In the genomic region with DNA sequence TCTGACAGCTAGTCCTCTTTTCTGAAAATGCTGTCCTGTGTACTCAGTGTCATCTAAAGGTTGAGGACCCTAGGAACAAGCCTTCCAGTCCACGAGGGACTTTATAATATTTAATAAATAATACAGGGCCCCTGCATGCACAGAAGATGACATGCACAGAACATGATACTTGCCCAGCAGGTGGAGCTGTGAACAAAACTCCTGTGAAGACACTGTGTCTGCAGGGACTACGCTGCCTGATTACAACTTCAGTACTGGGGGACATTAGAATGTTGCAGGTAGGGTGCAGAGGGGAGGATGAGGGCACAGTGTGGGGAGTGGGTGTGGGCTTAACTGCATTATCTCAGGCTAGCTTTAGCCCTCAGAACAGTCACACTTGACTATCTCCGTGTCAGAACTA, we compare ENCODE assay signal across 9 mouse cellular contexts. TPM values are rescaled to one million over a fixed set of nuclear protein-coding genes. Genes with fewer than 3 reads are reported as not detected.
DNase-seq lines count a peak whose midpoint lies in the region; ATAC-seq lines count a peak whose summit lies in the region.
"Had no signal": no experiment of that assay in that cellular context is flagged by ENCODE, and none has a peak within 500 bp of the region (broad histone marks: within the 10 kb centered on the region; RNA-seq: fewer than 3 reads in every experiment).

No protein-coding gene starts in this region.

- no peak overlapping the region for H3K9ac ChIP-seq in midbrain, embryonic 11.5 days (ENCODE audit: low read length)
- H3K9ac ChIP-seq: limb, embryonic 12.5 days had no signal

- intact Hi-C loops in heart, postnatal 25 days (cut with DNase I), result loop anchor here (5.0 to 10.0 kb wide), 4 partner anchors 241 to 516 kb away; no protein-coding TSS in a partner anchor
- intact Hi-C loops in left cerebral cortex, postnatal 14 days (cut with DNase I), result no loop called here

- no peak overlapping the region for H3K27ac ChIP-seq in midbrain, embryonic 11.5 days (ENCODE audit: low read depth, low read length)
- H3K27ac ChIP-seq: limb, embryonic 12.5 days had no signal

- H3K27me3 ChIP-seq in midbrain, embryonic 11.5 days (ENCODE audit: control insufficient read depth, insufficient read depth, low read length), result no peaks in the 10 kb centered on the region
- H3K27me3 ChIP-seq: limb, embryonic 12.5 days had no signal

- peak; percentile 73; the same call in 1 of the 2 replicates for ATAC-seq in midbrain, embryonic 11.5 days (ENCODE audit: low FRiP score)

- H3K4me1 ChIP-seq in midbrain, embryonic 11.5 days (ENCODE audit: control insufficient read depth, insufficient read depth, low read length), result no peaks in the 10 kb centered on the region
- H3K4me1 ChIP-seq: limb, embryonic 12.5 days had no signal

- 48% methylated on average over 3 of the region's 3 CpGs for WGBS in midbrain, embryonic 11.5 days

- peak; percentile 40 to 84 for DNase-seq in heart, adult 18-20 months
- no peak for DNase-seq in heart, postnatal 25 days (ENCODE audit: low spot score)
- DNase-seq in cerebellum, adult 18-20 months, result peak; percentile 44 to 47
- peak; percentile 36 to 81 for DNase-seq in frontal cortex, adult 2 months (ENCODE audit: extremely low spot score in 1 of 2, low spot score in 1 of 2)
- DNase-seq in kidney, adult 11 months, result peak; percentile 7
- peak; percentile 33 to 66 for DNase-seq in left cerebral cortex, postnatal 14 days (ENCODE audit: low spot score in 2 of 2)
- peak; percentile 89 for DNase-seq in midbrain, embryonic 11.5 days (ENCODE audit: low spot score, missing footprints)
- DNase-seq in skeletal muscle tissue, adult 2 months (ENCODE audit: low read depth, low spot score), result peak; percentile 17

- no peak overlapping the region for H3K4me3 ChIP-seq in midbrain, embryonic 11.5 days (ENCODE audit: low read depth, low read length)
- H3K4me3 ChIP-seq: limb, embryonic 12.5 days had no signal

- no peaks in the 10 kb centered on the region for H3K9me3 ChIP-seq in midbrain, embryonic 11.5 days (ENCODE audit: control insufficient read depth, low read length)
- H3K9me3 ChIP-seq: limb, embryonic 12.5 days had no signal

- no peak overlapping the region for H3K4me2 ChIP-seq in midbrain, embryonic 11.5 days
- H3K4me2 ChIP-seq: limb, embryonic 12.5 days had no signal

- H3K36me3 ChIP-seq in midbrain, embryonic 11.5 days (ENCODE audit: control insufficient read depth, insufficient read depth, low read length), result no peaks in the 10 kb centered on the region
- H3K36me3 ChIP-seq: limb, embryonic 12.5 days had no signal

RNA-seq across cellular contexts. Expression of a gene that starts 28.4 kb away (rescaled TPM):
- total RNA-seq in heart, adult 18-20 months (2021), result 1 to 10 TPM; 2.4 to 2.5 TPM
- 1 to 10 TPM; 1.5 to 1.7 TPM for total RNA-seq in heart, postnatal 25 days (2021)
- polyA plus RNA-seq in frontal cortex, adult 2 months (2012; rRNA removed), result 1.5 and 1.9 TPM in 2 replicates
- under 1 TPM; 0.42 to 0.55 TPM for total RNA-seq in left cerebral cortex, postnatal 14 days (2021)
- polyA plus RNA-seq in midbrain, embryonic 11.5 days (2014; fragmentation: Nextera tagmentation; extraction: Ambion mirVana), result 0.37 and 0.57 TPM in 2 replicates
